Mouse (Mus musculus) forebrain, embryonic 11.5 days (tissue): ENCODE results near the gene Cntn3. TPM values are rescaled to one million over a fixed set of nuclear protein-coding genes. Genes with fewer than 3 reads are reported as not detected.

ENCODE experiments used
- ATAC-seq: fragments of 200-750 bp; cut with Nextera tagmentation; replicated peaks from 2 replicates; pipeline ENCODE4 v1.8.0; 2017; ENCODE audit warnings: moderate TSS enrichment; ENCODE audit not compliant: low FRiP score
- DNase-seq: peaks from one replicate; pipeline ENCODE4 v3.0.0-alpha.2; 2017; ENCODE audit warnings: low spot score
- H3K27ac ChIP-seq: fragments of 300-500 bp; sonication (generic); 2 replicates; pipeline ENCODE4 v1.5.1; 2014; ENCODE audit warnings: low read depth, low read length
- H3K27me3 ChIP-seq: fragments of 300-500 bp; sonication (generic); 2 replicates; pipeline ENCODE4 v1.6.1; 2014; ENCODE audit warnings: mild to moderate bottlenecking, low read length, mixed read lengths; ENCODE audit not compliant: control insufficient read depth, insufficient read depth
- H3K36me3 ChIP-seq: fragments of 300-500 bp; sonication (generic); 2 replicates; pipeline ENCODE4 v1.6.1; 2014; ENCODE audit warnings: mild to moderate bottlenecking, low read length, moderate library complexity, mixed read lengths; ENCODE audit not compliant: control insufficient read depth, insufficient read depth
- H3K4me1 ChIP-seq: fragments of 300-500 bp; sonication (generic); replicated peaks from 2 replicates; pipeline ENCODE4 v1.6.1; 2014; ENCODE audit warnings: low read length, mixed read lengths; ENCODE audit not compliant: control insufficient read depth, insufficient read depth
- H3K4me2 ChIP-seq: fragments of 300-500 bp; sonication (generic); 2 replicates; pipeline ENCODE4 v1.6.1; 2014; ENCODE audit warnings: low read depth, mild to moderate bottlenecking, low read length, moderate library complexity, mixed read lengths; ENCODE audit not compliant: severe bottlenecking
- H3K4me3 ChIP-seq: fragments of 300-500 bp; sonication (generic); 2 replicates; pipeline ENCODE4 v1.5.1; 2014; ENCODE audit warnings: low read depth, low read length
- H3K9ac ChIP-seq: fragments of 300-500 bp; sonication (generic); 2 replicates; pipeline ENCODE4 v1.6.1; 2014; ENCODE audit warnings: low read length
- H3K9me3 ChIP-seq: fragments of 300-500 bp; sonication (generic); 2 replicates; pipeline ENCODE4 v1.6.1; 2016; ENCODE audit warnings: low read length, mixed read lengths; ENCODE audit not compliant: control insufficient read depth
- WGBS: fragments of 180-500 bp; shearing (Covaris S2); extraction: QIAGEN DNeasy Blood & Tissue Kit; methylation state at CpG from one replicate; pipeline ENCODE4 v1.1.7; 2014; 5-methylcytosine and 5-hydroxymethylcytosine counted together
- polyA plus RNA-seq: library from polyadenylated mRNA; unstranded; fragments of >200 nt; fragmentation: Nextera tagmentation; extraction: Ambion mirVana; gene quantifications from 2 replicates; pipeline ENCODE4 v1.2.1, GENCODE M21; 2014

Cntn3 gene
- polyA plus RNA-seq, 1 experiment from 2014 or later, result 0.77 TPM

- Histone ChIP-seq H3K27ac (no peak overlapping the region), H3K36me3 (no peaks in the 10 kb centered on the region), H3K9me3 (no peaks in the 10 kb centered on the region), H3K4me3 (no peak overlapping the region), H3K4me1 (no peaks in the 10 kb centered on the region), H3K9ac (no peak overlapping the region), H3K4me2 (no peak overlapping the region), H3K27me3 (no peaks in the 10 kb centered on the region)
- DNase-seq (no peak), ATAC-seq (no peak)
- WGBS, result 84% methylated on average over 2 of the region's 2 CpGs
Measured at GRCm38 (mm10) chr6:102523037-102523436, 49.9 kb downstream of the Cntn3 start.

DNA sequence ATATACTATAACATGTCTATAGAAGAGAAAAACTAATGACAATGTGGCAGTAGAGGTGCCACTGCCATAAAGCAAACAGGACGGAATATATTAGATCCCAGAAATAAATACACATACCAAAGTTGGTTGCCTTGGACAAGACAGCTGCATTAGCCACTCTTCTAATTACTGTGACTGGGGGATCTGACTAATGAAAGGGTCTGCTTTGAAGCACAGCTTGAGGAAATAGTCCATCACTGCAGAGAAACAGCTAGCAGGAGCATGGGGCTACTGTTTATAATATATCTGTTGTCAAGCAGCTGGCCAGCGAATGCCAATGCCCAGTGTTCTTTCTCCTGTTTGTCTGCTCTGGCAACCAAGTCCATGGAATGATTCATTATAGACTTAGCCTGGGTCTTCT lies 51.9 kb downstream of the Cntn3 start:
- Histone ChIP-seq H3K9ac (no peak overlapping the region), H3K4me1 (no peaks in the 10 kb centered on the region), H3K27me3 (no peaks in the 10 kb centered on the region), H3K4me3 (no peak overlapping the region), H3K4me2 (no peak overlapping the region), H3K36me3 (no peaks in the 10 kb centered on the region), H3K27ac (no peak overlapping the region), H3K9me3 (no peaks in the 10 kb centered on the region)
- DNase-seq, result no peak
- WGBS, result 85% methylated on average over 2 of the region's 2 CpGs
- no peak for ATAC-seq

- Histone ChIP-seq H3K36me3 (no peaks in the 10 kb centered on the region), H3K27me3 (no peaks in the 10 kb centered on the region), H3K4me2 (no peak overlapping the region), H3K9ac (no peak overlapping the region), H3K9me3 (no peaks in the 10 kb centered on the region), H3K27ac (no peak overlapping the region), H3K4me3 (no peak overlapping the region), H3K4me1 (no peaks in the 10 kb centered on the region)
- WGBS, result 86% methylated on average over 2 of the region's 2 CpGs
- no peak for DNase-seq
- ATAC-seq, result no peak
Measured at GRCm38 (mm10) chr6:102515231-102515630, 57.7 kb downstream of the Cntn3 start.

DNA sequence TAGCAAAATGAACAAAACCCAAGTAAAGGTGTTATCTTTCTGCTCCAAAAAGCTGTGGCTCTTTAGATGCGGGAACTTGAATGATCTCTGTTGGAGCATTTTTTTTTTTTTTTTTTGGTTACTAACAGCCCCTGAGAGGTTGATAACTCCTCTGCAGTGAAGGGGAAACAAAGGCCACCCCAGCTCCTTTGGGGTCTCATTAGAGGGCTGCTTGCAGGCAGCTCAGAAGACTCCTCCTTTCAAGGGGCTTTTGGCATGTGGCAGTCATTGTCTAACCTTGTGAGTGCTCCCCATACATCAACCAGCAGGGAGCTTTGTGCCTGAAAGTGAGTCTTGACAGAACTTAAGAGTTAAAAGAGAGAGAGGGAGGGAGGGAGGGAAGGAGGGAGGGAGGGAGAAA lies 60.8 kb downstream of the Cntn3 start:
- no peak overlapping the region for H3K4me3 ChIP-seq

GRCm38 (mm10) chr6:102485509-102485908 lies 87.4 kb downstream of the Cntn3 start:
- no peak for ATAC-seq
- H3K27ac ChIP-seq, result no peak overlapping the region
- no peak for DNase-seq
- no peak overlapping the region for H3K4me3 ChIP-seq
- no peak overlapping the region for H3K9ac ChIP-seq
- no peak overlapping the region for H3K4me2 ChIP-seq
- no peaks in the 10 kb centered on the region for H3K4me1 ChIP-seq
- no peaks in the 10 kb centered on the region for H3K36me3 ChIP-seq
- no peaks in the 10 kb centered on the region for H3K9me3 ChIP-seq
- no peaks in the 10 kb centered on the region for H3K27me3 ChIP-seq

More for the DNA sequence above, 60.8 kb downstream of the Cntn3 start:
- no peak overlapping the region for H3K4me2 ChIP-seq
- no peaks in the 10 kb centered on the region for H3K9me3 ChIP-seq
- H3K27me3 ChIP-seq, result no peaks in the 10 kb centered on the region
- H3K27ac ChIP-seq, result no peak overlapping the region
- 8% methylated on average over 1 of the region's 1 CpGs for WGBS
- peak; percentile 67; the same call in 1 of the 2 replicates for ATAC-seq
- no peaks in the 10 kb centered on the region for H3K4me1 ChIP-seq
- no peaks in the 10 kb centered on the region for H3K36me3 ChIP-seq
- H3K9ac ChIP-seq, result no peak overlapping the region
- DNase-seq, result no peak

DNA sequence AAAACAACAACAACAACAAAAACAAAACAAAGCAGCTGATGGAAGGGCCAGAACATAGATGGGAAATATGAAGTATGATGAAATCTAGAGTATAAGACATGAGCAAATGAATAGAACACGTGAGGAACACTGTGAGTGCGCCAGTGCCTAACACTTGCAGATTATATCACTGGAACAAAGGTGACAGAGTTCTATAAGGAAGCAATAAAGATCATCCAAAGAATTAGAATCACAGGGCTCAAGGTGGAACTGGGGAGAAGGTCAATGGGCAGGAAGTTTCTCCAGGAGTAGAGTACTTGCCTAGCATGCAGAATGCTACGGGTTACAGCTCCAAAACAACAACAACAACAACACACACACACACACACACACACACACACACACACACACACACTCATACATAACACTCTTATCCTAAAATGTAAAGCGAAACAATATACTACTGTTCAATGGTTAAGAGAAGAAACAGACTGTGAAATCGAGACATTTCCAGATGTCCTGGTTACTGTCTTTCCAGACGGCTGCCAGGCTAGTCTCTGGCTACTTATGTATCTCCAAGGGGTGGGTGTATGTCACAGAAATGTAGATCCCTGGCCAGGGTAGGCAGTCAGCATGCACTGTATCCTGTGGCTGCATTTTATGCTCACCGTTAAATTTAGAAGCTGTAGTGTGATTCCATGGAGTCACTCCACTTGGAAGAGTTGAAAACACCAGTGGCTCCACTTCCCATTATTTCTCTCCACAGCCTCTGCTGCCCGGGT lies 94.4 kb downstream of the Cntn3 start:
- DNase-seq (no peak), ATAC-seq (no peak)
- Histone ChIP-seq H3K4me3 (no peak overlapping the region), H3K4me2 (no peak overlapping the region), H3K27me3 (no peaks in the 10 kb centered on the region), H3K27ac (no peak overlapping the region), H3K9me3 (no peaks in the 10 kb centered on the region), H3K9ac (no peak overlapping the region), H3K4me1 (no peaks in the 10 kb centered on the region), H3K36me3 (no peaks in the 10 kb centered on the region)
- 82% methylated on average over 8 of the region's 8 CpGs for WGBS

DNA sequence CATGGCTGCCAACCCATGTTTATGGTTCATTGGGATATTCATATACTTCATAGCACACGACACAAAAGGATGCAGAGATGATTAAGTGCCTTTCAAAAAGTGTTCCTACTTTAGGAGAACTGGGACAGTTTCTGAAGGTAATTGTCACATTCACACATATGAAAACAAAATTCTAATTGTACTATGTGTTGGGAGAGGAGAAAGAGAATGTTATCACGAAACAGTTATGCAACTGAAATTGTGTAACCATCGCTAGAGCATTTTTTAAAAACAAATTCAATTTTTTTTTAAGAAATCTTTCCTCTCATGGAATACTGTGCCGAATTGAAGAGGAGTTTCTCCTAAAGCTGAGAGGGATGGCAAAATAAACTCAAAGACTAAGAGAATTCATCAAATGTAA lies 134.5 kb downstream of the Cntn3 start:
- ATAC-seq (no peak), DNase-seq (no peak)
- H3K4me1 ChIP-seq, result no peaks in the 10 kb centered on the region
- H3K27ac ChIP-seq, result no peak overlapping the region
- H3K9ac ChIP-seq, result no peak overlapping the region
- no peak overlapping the region for H3K4me2 ChIP-seq
- H3K36me3 ChIP-seq, result no peaks in the 10 kb centered on the region
- 85% methylated on average over 4 of the region's 4 CpGs for WGBS
- no peak overlapping the region for H3K4me3 ChIP-seq
- H3K9me3 ChIP-seq, result no peaks in the 10 kb centered on the region
- no peaks in the 10 kb centered on the region for H3K27me3 ChIP-seq

DNA sequence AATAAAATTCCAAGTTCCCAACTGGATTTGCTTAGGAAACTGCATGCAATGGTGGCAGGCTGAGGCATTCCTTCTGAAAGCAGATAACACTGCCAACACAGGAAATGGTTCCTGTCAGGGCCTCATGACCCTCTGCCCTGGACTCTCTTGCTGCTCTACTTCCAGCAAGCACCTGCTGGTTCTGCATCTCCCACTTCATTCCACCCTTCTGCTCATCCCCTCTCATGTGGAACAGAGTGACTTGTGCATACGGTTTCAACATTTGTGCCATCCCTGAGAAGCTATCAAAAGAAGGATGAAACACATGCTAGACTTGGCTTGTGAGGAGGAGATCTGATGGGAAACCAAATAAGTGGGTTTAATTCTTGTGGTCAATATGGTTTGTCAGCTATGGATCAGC lies 145.4 kb downstream of the Cntn3 start:
- H3K4me2 ChIP-seq, result no peak overlapping the region
- 91% methylated on average over 1 of the region's 1 CpGs for WGBS
- H3K27ac ChIP-seq, result no peak overlapping the region
- no peak overlapping the region for H3K4me3 ChIP-seq
- H3K36me3 ChIP-seq, result no peaks in the 10 kb centered on the region
- no peak overlapping the region for H3K9ac ChIP-seq
- no peaks in the 10 kb centered on the region for H3K4me1 ChIP-seq
- H3K9me3 ChIP-seq, result no peaks in the 10 kb centered on the region
- ATAC-seq (no peak), DNase-seq (no peak)
- H3K27me3 ChIP-seq, result no peaks in the 10 kb centered on the region

GRCm38 (mm10) chr6:102421781-102422180 lies 151.1 kb downstream of the Cntn3 start:
- Histone ChIP-seq H3K27me3 (no peaks in the 10 kb centered on the region), H3K4me1 (no peaks in the 10 kb centered on the region), H3K9me3 (no peaks in the 10 kb centered on the region), H3K4me3 (no peak overlapping the region), H3K9ac (no peak overlapping the region), H3K4me2 (no peak overlapping the region), H3K27ac (no peak overlapping the region), H3K36me3 (no peaks in the 10 kb centered on the region)
- 44% methylated on average over 1 of the region's 1 CpGs for WGBS
- ATAC-seq, result peak; percentile 90
- no peak for DNase-seq
